Mouse (Mus musculus): Measurements from ENCODE around the gene Ube2v1. TPM values are rescaled to one million over a fixed set of nuclear protein-coding genes. Genes with fewer than 3 reads are reported as not detected.

The Ube2v1 gene
- polyA plus RNA-seq, 1 experiment: 114 TPM

DNA sequence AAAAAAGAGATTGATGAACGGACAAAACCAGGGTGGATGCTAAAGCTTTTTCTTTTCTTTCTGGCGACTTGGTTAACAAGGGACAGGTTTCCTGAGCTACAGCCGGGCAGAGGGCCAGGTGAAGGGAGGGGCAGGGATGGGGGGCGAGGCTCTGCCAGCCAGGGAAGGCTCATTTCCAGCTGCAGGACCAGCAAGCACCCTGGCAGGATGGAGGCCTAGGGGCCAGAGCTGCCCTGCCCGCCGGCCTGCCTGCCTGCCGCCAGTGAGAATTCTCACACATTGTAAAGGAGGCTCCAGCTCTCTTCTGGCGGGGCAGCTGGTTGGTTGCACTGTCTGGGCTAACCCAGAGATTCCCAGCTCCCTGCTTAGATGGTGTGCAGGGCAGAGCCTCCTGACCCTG, 69.8 kb downstream of the Ube2v1 start:
- 36% methylated on average over 8 of the region's 8 CpGs for WGBS
- Histone ChIP-seq H3K27ac (ENCODE audit: insufficient read depth, low read depth, low read length) (no peak overlapping the region), H3K4me1 (ENCODE audit: control insufficient read depth, insufficient read depth, low read length) (no peaks in the 10 kb centered on the region), H3K27me3 (replicated peaks; ENCODE audit: control insufficient read depth, insufficient read depth, low read length) (no peaks in the 10 kb centered on the region), H3K36me3 (ENCODE audit: control insufficient read depth, insufficient read depth, low read length) (no peaks in the 10 kb centered on the region), H3K4me3 (ENCODE audit: insufficient read depth, low read depth, low read length) (no peak overlapping the region)
- DNase-seq: peak; percentile 46
- TF ChIP-seq POLR2A (IDR thresholded peaks at IDR 0.05; ENCODE audit: low read depth, low read length) (no peak), CTCF (conservative IDR thresholded peaks at IDR 0.05; ENCODE audit: insufficient read depth, insufficient read length, low read depth, low read length) (no peak)

DNA sequence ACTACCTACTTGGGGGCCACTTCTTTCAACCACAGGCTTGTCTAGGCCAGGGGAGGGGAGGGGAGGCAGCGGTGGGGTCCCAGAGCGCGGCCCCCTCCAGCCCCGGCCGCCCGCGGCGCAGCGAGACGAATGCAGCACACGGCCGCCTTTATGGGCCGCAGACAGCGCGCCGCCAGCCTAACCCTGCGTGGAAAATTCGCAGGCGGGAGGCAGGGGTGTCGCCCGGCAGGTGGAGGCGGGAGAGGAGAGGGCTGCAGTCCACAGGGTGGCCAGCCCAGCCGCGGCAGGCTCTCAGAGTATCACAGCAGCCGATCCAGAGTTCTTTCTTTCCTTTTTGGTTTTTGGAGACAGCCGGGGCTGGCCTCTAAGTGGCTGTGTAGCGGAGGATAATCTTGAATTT, 72.5 kb downstream of the Ube2v1 start:
- no peaks in the 10 kb centered on the region for H3K27me3 ChIP-seq (replicated peaks; ENCODE audit: control insufficient read depth, insufficient read depth, low read length)
- H3K36me3 ChIP-seq (ENCODE audit: control insufficient read depth, insufficient read depth, low read length): no peaks in the 10 kb centered on the region
- H3K4me1 ChIP-seq (ENCODE audit: control insufficient read depth, insufficient read depth, low read length): no peaks in the 10 kb centered on the region
- H3K27ac ChIP-seq (ENCODE audit: insufficient read depth, low read depth, low read length): no peak overlapping the region
- no peak for TF ChIP-seq POLR2A (IDR thresholded peaks at IDR 0.05; ENCODE audit: low read depth, low read length)
- TF ChIP-seq CTCF (conservative IDR thresholded peaks at IDR 0.05; ENCODE audit: insufficient read depth, insufficient read length, low read depth, low read length): no peak
- H3K4me3 ChIP-seq (ENCODE audit: insufficient read depth, low read depth, low read length): no peak overlapping the region
- WGBS: 28% methylated on average over 27 of the region's 27 CpGs
- DNase-seq: no peak

Other genes starting within 250 kb of the Ube2v1 start
- gene Slc9a8, start 210.4 kb downstream of the Ube2v1 start, polyA plus RNA-seq (2012; rRNA removed): 226 and 357 TPM in 2 replicates
- 97.9 and 98.2 TPM in 2 replicates for gene Rnf114, start 139.4 kb downstream of the Ube2v1 start, polyA plus RNA-seq (2012; rRNA removed)
- gene Spata2, start 139.2 kb downstream of the Ube2v1 start, polyA plus RNA-seq (2012; rRNA removed): 26.5 and 31.5 TPM in 2 replicates
- gene Snai1, start 93.9 kb downstream of the Ube2v1 start, polyA plus RNA-seq (2012; rRNA removed): 10.4 and 13.2 TPM in 2 replicates
- gene Gm20431, start 29.4 kb upstream of the Ube2v1 start, polyA plus RNA-seq (2012; rRNA removed): 30.7 and 31.8 TPM in 2 replicates
- 45.3 and 70.3 TPM in 2 replicates for gene Cebpb, start 56.8 kb upstream of the Ube2v1 start, polyA plus RNA-seq (2012; rRNA removed)
- gene Tmem189, start 57.7 kb upstream of the Ube2v1 start, polyA plus RNA-seq (2012; rRNA removed): 288 and 414 TPM in 2 replicates

All from kidney, adult 2 months (tissue).